Mouse (Mus musculus): Measurements from ENCODE around the gene Slc17a4. TPM values are rescaled to one million over a fixed set of nuclear protein-coding genes. Genes with fewer than 3 reads are reported as not detected.

The Slc17a4 gene
- total RNA-seq (2021), result not detected

- DNase-seq, result no peak
These were observed at the start of gene Slc17a4 for GRCm38 (mm10) chr13:23914376-23915167. Gene Slc17a4 (minus strand): TSS chr13:23915009.

GRCm38 (mm10) chr13:23959776-23960175 lies 45.0 kb upstream of the Slc17a4 start:
- DNase-seq, result no peak

GRCm38 (mm10) chr13:23950928-23951327 lies 36.1 kb upstream of the Slc17a4 start:
- no peak for DNase-seq

GRCm38 (mm10) chr13:23949484-23950246 lies 34.9 kb upstream of the Slc17a4 start:
- no peak for DNase-seq

- DNase-seq, result no peak
These were observed 31.4 kb upstream of the Slc17a4 start for GRCm38 (mm10) chr13:23946254-23946653.

GRCm38 (mm10) chr13:23942861-23943260 lies 28.1 kb upstream of the Slc17a4 start:
- no peak for DNase-seq

GRCm38 (mm10) chr13:23940291-23940690 lies 25.5 kb upstream of the Slc17a4 start:
- no peak for DNase-seq

- DNase-seq, result no peak
These were observed 23.9 kb upstream of the Slc17a4 start for GRCm38 (mm10) chr13:23938699-23939098.

GRCm38 (mm10) chr13:23934211-23934520 lies 19.4 kb upstream of the Slc17a4 start, which contains the start of gene Hist1h2aa:
Gene Hist1h2aa (plus strand): TSS chr13:23934462.
- no peak for DNase-seq

- no peak for DNase-seq
These were observed 18.8 kb upstream of the Slc17a4 start, which contains the start of gene Hist1h2ba for GRCm38 (mm10) chr13:23933421-23934210. Gene Hist1h2ba (minus strand): TSS chr13:23934156.

GRCm38 (mm10) chr13:23930904-23931303 lies 16.1 kb upstream of the Slc17a4 start:
- DNase-seq, result no peak

GRCm38 (mm10) chr13:23930461-23930860 lies 15.7 kb upstream of the Slc17a4 start:
- DNase-seq, result no peak

- no peak for DNase-seq
These were observed 13.8 kb upstream of the Slc17a4 start for GRCm38 (mm10) chr13:23928637-23929036.

- no peak for DNase-seq
These were observed 11.0 kb upstream of the Slc17a4 start for GRCm38 (mm10) chr13:23925792-23926191.

- no peak for DNase-seq
These were observed 2.9 kb upstream of the Slc17a4 start for GRCm38 (mm10) chr13:23917674-23918073.

- no peak for DNase-seq
These were observed 1.3 kb upstream of the Slc17a4 start for GRCm38 (mm10) chr13:23916132-23916531.

- DNase-seq, result no peak
These were observed 960 bp downstream of the Slc17a4 start for GRCm38 (mm10) chr13:23913791-23914306.

- no peak for DNase-seq
These were observed 3.5 kb downstream of the Slc17a4 start for GRCm38 (mm10) chr13:23911335-23911734.

- DNase-seq, result no peak
These were observed 4.7 kb downstream of the Slc17a4 start for GRCm38 (mm10) chr13:23910121-23910520.

- DNase-seq, result no peak
These were observed 7.9 kb downstream of the Slc17a4 start for GRCm38 (mm10) chr13:23906906-23907305.

- no peak for DNase-seq
These were observed 16.6 kb downstream of the Slc17a4 start for GRCm38 (mm10) chr13:23898242-23898641.

GRCm38 (mm10) chr13:23893269-23893593 lies 21.6 kb downstream of the Slc17a4 start:
- DNase-seq, result no peak

All from layer of hippocampus, postnatal 36 days (tissue).